Mouse (Mus musculus) ES-Bruce4 (cell line): ENCODE measurements at regions not wholly inside any gene's neighbourhood (a gene's known extent, or its start where the extent isn't known, plus 50 kb on each side); places are given as distances from the start of the nearest gene placed in this dataset.

Source experiments
- CTCF ChIP-seq: IDR thresholded peaks from one replicate; pipeline ENCODE4 v1.8.1; 2011; ENCODE audit warnings: low read depth, low read length
- EP300 ChIP-seq: IDR thresholded peaks from 2 replicates; pipeline ENCODE4 v1.6.1; 2011; ENCODE audit warnings: low read depth, low read length; ENCODE audit not compliant: insufficient read depth

- TF ChIP-seq EP300 = no peak
- no peak for TF ChIP-seq CTCF
Measured at GRCm38 (mm10) chr16:55503273-55503672, 205.5 kb upstream of the Zpld1 start.
